Mouse (Mus musculus) liver, embryonic 11.5 days (tissue): ENCODE data around the gene Ogfrl1. TPM values are rescaled to one million over a fixed set of nuclear protein-coding genes. Genes with fewer than 3 reads are reported as not detected.

Source experiments
- ATAC-seq: fragments of 200-750 bp; cut with Nextera tagmentation; replicated peaks from 2 replicates; pipeline ENCODE4 v1.8.0; 2017; ENCODE audit warnings: moderate number of reproducible peaks, mild to moderate bottlenecking, moderate TSS enrichment, moderate library complexity; ENCODE audit not compliant: low FRiP score
- DNase-seq: peaks from one replicate; pipeline ENCODE4 v3.0.0-alpha.2; 2017; ENCODE audit warnings: low spot score
- H3K27ac ChIP-seq: fragments of 300-500 bp; sonication (generic); 2 replicates; pipeline ENCODE4 v1.5.1; 2014; ENCODE audit warnings: mild to moderate bottlenecking, low read depth, low read length, control low read depth
- H3K27me3 ChIP-seq: fragments of 300-500 bp; sonication (generic); replicated peaks from 2 replicates; pipeline ENCODE4 v1.6.1; 2014; ENCODE audit warnings: low read length, mixed read lengths; ENCODE audit not compliant: control insufficient read depth, insufficient read depth
- H3K36me3 ChIP-seq: fragments of 300-500 bp; sonication (generic); 2 replicates; pipeline ENCODE4 v1.6.1; 2014; ENCODE audit warnings: mild to moderate bottlenecking, low read length, moderate library complexity, mixed read lengths; ENCODE audit not compliant: control insufficient read depth, insufficient read depth
- H3K4me1 ChIP-seq: fragments of 300-500 bp; sonication (generic); replicated peaks from 2 replicates; pipeline ENCODE4 v1.6.1; 2014; ENCODE audit warnings: low read length, mixed read lengths; ENCODE audit not compliant: control insufficient read depth, insufficient read depth
- H3K4me2 ChIP-seq: fragments of 300-500 bp; sonication (generic); 2 replicates; pipeline ENCODE4 v1.6.1; 2014; ENCODE audit warnings: mild to moderate bottlenecking, control low read depth, moderate library complexity
- H3K4me3 ChIP-seq: fragments of 300-500 bp; sonication (generic); 2 replicates; pipeline ENCODE4 v1.5.1; 2014; ENCODE audit warnings: low read depth, low read length, control low read depth
- H3K9ac ChIP-seq: fragments of 300-500 bp; sonication (generic); 2 replicates; pipeline ENCODE4 v1.6.1; 2014; ENCODE audit warnings: low read depth, low read length, control low read depth
- H3K9me3 ChIP-seq: fragments of 300-500 bp; sonication (generic); 2 replicates; pipeline ENCODE4 v1.6.1; 2016; ENCODE audit warnings: low read length, inconsistent platforms, mixed read lengths; ENCODE audit not compliant: control insufficient read depth
- WGBS: fragments of 180-500 bp; shearing (Covaris S2); extraction: QIAGEN DNeasy Blood & Tissue Kit; methylation state at CpG from one replicate; pipeline ENCODE4 v1.1.7; 2014; 5-methylcytosine and 5-hydroxymethylcytosine counted together
- polyA plus RNA-seq: library from polyadenylated mRNA; unstranded; fragments of >200 nt; fragmentation: Nextera tagmentation; extraction: Ambion mirVana; gene quantifications from 2 replicates; pipeline ENCODE4 v1.2.1, GENCODE M21; 2014

Ogfrl1 gene
- polyA plus RNA-seq, 1 experiment from 2014 or later: 24.2 TPM

DNA sequence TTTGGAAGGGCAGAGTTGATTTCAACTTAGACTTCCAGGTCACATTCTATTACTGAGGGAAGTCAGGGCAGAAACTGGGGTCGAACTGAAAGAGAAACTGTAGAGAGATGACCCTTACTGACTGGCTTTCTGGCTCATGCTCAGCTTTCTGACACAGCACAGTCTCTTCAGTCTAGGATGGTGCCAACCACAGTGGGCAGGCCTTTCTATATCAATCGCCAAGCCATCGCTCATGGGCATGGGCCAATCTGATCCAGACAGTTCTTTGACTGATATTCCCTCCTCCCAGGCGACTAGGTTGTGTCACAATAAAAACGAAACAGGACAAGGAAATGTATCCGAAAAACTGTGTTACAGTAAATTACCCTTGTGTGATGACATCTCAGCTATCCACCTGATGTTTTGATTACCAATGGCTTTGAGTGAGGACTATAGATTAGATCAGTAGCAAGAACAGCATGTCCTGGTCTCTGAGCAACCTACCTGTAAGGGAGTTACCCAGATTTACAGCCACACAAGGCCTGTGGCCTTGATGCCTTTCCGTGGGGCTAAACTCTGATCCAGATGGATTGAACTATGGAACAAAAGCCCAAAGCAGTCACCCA, 76.9 kb downstream of the Ogfrl1 start:
- Histone ChIP-seq H3K4me1 (no peaks in the 10 kb centered on the region), H3K4me3 (no peak overlapping the region), H3K27me3 (no peaks in the 10 kb centered on the region), H3K9ac (no peak overlapping the region), H3K27ac (no peak overlapping the region), H3K9me3 (no peaks in the 10 kb centered on the region), H3K4me2 (no peak overlapping the region), H3K36me3 (no peaks in the 10 kb centered on the region)
- DNase-seq (no peak), ATAC-seq (no peak)
- WGBS: 85% methylated on average over 7 of the region's 7 CpGs
